Mouse (Mus musculus) c-Kit-negative CD71-positive TER-119-positive erythroid progenitor cells, embryonic 14.5 days (primary cell): Measurements from ENCODE around the gene Dlg2.

Source experiments
- DNase-seq: peaks from one replicate; pipeline ENCODE4 v3.0.0-alpha.2; 2013; ENCODE audit warnings: low read depth, low spot score

The Dlg2 gene

DNA sequence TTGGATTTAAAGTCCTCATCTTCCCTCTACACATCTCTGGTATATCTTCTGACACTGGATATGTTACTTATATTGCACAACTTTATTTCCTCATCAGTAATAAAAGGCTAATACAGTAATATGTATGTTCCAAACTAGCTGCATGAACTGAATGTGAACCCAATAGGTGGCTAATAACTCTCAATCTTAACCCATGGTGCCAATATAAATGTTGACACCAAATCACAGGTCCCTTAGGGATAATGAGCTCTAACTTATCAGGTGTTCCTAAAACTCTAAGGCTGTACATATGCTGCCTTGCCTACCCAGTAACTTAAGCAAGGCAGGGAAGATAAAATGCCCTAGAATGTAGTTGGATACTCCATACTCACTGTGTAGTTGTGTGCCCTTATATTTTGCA, 1894.0 kb downstream of the Dlg2 start:
- no peak for DNase-seq

DNA sequence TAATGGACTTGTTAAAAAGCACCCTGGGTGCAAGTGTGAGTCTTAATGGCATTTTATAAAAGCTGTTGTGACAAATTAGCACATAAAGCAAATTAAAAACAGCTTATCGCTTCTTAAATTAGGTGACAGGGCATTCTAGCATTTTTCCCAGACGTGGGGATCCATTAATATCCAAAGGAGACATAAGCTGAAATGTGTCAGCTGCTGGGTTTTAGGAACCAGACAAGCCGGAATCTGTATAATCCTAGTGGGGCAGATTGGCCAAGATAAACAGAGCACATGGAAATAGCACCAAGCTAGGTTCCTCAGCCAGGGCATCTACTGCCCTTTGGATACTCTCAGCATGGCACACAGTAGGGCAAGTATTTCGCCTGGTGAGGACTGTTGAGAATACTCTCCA, 1895.2 kb downstream of the Dlg2 start:
- DNase-seq: no peak

DNA sequence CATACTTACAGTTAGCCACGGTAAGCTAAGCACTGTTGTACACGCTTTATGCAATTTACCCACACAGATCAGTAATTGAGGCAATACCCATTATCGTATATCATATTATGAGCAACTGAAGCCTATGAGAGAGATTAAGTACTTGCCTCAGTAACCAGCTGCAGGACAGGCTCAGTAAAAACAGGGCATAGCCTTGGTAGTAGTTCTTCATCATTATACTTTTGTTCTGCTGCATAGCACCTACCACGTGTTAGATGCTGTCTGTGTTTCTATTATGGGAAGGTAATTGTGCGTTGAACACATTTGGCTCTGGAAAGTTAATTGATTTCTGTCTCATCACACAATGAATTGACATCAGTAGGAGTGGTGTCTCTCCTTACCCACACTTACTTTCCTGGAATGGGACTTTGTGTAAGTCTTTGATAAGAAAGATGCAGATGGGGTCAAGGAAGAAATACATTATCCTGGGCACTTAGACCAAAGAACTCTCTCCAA, 1897.4 kb downstream of the Dlg2 start:
- no peak for DNase-seq

DNA sequence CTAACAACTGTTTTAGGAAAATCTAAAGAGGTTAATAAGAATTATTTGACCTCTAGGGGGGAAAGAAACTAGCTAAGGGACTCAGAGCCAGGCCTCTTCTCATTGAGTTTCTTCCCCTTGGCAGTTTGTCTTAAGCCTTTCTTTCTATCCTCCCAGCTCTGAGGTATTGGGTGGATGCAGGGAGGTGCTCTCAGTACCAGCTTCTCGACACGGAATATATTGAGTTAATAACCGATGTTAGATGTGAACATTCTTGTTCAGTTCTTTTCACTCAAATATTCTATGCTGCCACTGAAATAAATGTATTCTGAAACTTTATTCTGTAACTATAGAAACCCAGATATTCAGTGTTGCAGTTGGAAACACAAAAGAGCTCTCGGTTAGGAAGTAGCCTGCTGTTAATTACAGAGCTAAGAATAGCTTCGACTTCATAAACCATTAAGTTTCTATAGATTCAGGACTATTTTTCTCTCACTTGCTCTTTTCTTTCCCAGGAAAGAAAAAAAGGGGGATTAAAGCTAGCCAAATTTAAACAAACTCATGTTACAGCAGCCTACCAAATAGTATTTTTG, 1907.5 kb downstream of the Dlg2 start:
- DNase-seq: no peak

DNA sequence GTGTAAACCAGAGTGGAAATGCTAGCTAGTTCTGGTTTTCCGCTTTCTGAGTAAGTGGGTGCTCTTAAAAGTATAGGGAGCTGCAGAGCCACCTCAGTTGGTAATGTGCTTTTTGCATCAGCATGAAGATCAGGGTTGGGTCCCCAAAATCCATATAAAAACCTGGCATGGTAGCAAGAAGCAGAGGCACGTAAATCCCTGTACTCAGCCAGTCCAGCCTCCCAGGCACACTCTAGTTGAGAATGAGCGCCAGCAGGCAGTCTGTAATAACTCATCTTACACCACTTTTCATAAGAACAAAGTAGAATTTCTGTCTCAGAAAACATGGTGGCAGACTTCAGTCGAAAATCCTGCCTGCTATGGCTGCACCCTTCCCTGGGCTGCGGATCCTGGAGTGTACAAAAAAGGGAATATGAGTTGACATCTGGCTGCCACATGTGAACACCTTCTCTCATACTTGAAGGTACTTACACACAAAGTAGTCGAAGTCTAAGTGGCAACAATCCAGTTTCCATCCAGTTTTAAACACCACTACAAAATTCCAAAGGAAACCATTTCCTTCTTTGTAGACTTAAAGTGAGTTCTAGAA, 1915.7 kb downstream of the Dlg2 start:
- no peak for DNase-seq

DNA sequence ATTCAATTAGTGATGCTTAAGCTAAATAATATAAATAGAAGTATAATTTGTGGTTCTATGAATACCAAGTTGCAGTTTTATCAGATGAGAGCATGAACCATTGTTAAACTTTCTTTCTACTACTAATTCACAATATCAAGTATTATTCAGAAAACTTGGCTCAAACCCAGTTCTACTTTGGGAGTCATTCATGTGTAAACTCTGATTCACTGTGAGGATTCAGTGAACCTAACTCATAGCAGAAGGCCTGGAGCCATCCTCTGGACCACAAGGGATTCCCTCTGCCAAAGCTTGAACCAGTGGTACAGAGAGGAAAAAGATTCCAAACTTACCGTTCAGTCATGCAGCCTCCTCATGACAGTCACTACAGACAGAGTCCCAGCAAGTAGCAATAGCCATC, 1920.3 kb downstream of the Dlg2 start:
- no peak for DNase-seq

DNA sequence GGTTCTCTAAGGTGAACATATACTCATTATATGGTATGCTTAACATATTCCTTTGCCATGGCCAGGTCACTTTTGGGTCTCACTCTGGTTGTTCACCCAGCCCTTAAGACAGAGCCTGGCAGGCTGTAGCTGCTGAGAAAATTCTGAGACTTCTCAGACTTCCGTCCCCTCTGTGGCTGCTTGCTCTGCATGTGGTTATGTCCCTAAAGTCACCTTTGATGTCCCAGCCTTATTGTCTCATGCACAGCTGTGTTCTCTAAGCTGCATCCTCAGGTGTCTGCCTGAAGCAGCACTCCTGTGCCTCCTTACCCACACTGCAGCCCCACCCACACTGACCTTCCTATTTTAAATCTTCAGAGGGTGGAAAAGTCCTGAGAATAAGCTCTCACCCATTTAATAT, 1922.4 kb downstream of the Dlg2 start:
- DNase-seq: no peak

DNA sequence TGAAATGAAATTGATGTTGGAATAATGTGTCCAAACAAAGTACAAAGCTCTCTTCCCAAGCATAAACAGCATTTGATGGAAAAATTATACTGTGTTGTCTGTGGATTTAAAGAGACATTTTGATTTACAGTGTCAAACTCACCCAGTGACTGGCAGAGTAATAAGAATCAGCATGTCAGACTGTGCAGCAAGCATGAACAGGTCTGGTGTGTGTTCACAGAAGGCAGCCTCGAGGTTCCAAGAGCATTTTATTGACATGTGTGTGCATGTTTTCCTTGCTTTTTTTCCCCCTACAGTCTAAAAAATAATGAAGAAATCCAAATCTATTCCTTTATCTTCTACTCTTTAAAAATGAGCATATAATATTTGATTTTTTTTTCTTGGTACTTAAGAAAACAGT, 1924.1 kb downstream of the Dlg2 start:
- DNase-seq: no peak

DNA sequence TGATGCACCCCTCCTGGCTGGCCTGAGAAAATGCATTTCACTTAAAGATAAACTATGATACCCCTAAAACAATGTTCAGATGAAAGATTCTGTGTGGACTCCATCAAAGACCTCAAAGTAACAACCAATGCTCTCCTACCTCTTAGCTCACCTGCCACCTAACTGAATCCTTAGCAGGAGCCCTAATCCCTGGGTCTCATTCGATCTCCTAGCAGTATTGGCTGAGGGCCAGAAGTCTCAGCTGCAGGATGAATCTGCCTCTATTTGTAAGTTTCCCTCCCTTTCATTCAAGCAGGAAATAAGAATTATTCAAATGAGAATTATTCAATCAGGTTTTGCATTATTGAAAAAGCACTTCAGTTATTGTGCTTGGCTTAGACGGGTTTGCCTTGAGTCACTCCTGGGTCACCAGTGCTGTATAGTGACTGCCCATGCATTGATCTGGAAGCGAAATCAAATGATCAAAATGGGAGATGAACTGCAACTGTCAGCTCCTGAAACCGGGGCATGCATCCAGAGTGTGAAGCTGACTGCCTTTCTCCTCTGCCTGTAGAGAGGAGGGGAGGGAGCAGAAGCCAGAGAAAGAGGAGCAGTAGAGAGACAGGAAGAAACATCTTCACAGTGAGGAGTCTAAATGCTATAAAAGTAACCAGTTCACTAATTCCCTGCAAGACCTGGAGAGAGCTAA, 1924.7 kb downstream of the Dlg2 start:
- DNase-seq: no peak

DNA sequence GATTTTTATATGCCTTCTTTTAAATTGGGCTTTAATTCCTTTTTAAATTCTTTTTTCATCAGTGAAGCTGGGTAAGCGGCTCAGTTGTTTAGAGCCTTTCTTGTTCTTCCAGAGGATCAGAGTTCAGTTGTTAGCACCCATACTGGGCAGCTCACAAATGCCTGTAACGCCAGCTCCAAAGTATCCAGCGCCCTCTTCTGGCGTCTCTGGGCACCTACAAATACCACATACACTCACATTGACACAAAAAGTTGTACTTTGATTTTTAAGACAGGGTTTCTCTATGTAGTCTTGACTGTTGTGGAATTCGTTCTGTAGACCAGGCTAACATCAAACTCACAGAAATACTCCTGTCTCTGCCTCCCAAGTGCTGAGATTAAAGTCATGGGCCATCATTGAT, 1932.0 kb downstream of the Dlg2 start:
- DNase-seq: no peak

DNA sequence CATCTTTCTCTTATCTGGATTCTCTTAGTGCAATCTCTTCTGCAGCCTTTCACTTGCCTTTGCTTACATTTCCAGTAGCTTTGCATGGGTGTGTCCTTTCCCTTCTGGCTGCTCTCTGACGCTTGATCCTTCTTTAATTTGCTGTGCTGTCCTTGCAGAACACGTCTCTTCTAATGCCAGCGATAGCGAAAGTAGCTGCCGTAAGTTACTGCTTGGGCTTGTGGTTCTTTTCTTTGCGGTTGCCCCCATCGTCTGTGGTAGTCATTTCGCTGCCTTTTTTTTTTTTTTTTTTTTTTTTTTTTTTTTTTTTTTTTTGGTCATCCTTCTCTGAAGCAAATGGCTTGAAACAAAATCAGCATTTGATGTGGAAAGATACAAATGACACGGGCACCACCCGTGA, 1944.0 kb downstream of the Dlg2 start:
- DNase-seq: no peak

DNA sequence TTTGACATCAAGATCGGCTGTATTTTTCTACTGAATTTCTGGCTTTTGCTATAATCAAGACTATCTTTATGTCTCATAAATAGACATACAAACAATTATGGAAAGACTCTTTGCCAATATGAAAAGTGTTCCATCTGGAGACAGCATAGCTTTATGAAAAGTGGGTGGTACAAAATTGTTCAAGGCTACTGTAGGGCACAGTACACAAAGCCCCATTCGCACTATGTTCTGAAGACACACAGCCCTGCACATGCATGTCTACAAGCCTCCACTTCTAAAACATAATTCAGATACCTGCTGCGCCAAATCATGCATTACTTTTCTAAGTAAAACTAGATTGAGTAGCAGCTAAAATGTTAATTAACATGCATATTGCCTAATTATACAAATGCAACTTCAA, 1946.5 kb downstream of the Dlg2 start:
- DNase-seq: no peak

DNA sequence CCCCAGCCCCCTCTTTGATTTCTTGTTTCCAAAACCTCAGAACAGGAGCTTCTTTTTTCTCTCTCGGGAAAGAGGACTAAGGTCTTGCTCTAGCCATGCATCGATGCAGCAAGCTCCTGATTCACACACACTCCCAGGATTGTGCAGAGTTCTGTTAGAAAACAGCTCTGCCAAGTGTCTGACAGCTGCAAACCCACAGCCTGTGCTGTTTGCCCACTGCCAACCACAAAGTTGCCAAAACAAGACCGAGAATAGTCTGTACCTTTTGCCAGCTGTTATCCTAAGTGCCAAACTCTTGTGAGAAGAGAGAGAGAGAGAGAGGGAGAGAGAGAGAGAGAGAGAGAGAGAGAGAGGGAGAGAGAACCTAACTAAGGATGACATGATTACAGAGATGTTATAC, 1948.2 kb downstream of the Dlg2 start:
- DNase-seq: no peak

DNA sequence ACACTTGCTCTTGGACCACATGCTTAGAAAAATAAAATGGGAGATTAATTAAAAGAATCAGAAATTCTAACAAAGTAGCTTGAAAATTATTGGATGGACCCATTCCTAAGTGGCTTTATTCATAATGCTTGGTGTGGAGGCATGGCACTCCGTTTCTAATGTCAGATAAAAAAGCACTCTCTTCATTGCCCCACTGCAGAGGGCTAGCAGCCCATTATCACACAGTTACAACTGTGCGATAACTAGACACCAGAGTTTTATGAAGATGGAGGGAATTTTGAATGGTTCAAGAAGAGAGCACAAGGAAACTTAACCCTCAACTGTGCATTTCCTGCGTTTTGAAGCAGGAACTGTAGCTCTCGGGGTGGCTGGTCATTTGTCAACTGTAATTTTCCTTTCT, 1950.8 kb downstream of the Dlg2 start:
- no peak for DNase-seq

DNA sequence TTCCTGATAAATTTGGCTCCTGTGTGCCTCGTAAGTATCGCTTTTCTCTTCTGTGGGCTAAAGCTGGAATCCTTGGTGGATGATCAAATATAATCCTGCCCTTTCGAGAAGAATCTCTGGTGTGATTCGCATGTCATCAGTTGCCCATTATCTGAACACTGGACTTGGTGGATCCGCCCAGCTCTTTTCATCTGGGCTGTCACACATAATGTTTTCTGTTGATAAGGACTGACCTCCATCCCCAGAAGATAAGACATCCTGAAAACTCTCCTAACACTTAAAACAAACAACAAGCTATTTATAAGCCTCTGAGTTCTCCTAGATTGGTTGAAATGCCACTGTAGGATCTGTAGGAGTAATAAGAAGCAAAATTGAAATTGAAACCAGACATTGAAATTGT, 1952.2 kb downstream of the Dlg2 start:
- no peak for DNase-seq

DNA sequence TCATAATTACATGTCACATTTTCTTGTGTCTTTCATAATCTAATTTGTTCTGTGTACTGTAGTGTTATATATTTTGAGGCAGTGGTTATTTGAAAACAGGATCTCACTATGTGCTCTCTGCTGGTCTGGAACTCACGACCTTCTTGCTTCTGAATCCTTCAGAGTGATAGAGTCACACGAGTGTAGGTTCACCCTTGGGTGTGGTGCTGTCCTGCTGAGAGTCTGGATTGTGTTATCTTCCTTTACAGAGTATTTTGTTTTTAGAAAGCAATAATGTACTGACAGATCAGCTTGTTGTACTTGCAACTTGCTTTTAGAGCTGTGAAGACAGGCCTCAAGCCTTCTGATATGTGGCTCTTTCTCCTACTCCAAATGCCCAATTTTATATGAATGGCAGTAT, 1953.8 kb downstream of the Dlg2 start:
- DNase-seq: no peak

DNA sequence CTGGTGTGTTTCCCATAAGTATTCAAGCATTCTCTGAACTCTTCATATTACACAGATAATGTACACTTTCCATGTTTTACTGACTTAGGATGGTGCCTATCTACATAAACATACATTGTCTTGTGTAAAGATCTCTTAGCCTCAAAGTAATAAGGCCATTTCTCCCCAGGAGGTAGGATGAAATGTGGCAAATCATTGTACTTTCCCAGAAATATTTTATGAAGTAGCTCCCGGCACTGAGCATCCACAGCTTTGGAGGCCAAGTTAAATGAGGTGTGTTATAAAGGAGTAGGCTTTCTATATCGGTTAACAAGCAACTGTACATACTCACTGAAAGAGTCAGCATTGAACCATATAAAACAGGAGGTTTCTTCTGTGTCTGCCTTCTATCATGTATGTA, 1960.7 kb downstream of the Dlg2 start:
- no peak for DNase-seq

DNA sequence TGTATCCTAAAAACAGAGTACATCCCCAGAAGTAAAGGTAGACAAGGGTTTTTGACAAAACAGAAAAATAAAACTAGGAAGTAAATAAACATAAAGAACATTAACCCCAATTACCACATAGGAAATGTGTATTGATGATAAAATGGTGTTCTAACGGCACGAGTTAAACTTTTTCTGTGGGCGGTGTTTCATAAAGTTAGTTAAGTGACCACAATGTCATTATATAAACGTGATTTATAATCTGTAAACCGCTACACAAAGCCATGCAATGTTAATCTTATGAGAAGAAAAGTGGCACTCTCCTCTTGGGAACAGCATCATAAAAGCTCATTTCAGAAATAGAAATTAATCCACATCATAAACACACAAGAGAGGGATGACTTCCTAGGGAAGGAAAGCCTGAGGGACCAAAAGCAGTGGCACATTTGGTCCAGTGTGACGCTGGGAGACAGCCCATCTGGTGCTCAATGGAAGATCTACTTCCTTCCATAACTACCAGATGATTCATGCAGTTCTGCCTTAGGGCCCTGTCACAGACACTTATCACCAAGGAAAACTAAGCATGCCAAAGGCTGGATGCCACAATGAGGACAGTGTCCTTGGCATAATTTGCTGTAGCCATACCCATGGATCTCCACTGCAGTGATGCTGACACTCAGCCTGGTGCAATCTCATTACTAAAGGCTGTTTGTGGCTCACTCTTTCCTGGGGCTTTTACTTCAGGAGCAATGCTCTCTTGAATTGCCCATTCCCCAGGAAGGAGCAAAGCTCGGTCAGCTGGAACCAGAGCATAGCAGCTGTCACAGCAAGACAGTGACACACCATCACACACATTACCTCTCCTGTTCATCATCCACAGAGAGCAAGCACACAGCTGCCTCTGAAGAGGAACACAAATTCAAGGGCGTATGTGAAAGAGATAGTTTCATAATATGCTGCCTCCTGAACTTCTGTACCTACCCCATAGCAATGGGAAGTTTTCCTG, 1963.3 kb downstream of the Dlg2 start:
- DNase-seq: no peak

DNA sequence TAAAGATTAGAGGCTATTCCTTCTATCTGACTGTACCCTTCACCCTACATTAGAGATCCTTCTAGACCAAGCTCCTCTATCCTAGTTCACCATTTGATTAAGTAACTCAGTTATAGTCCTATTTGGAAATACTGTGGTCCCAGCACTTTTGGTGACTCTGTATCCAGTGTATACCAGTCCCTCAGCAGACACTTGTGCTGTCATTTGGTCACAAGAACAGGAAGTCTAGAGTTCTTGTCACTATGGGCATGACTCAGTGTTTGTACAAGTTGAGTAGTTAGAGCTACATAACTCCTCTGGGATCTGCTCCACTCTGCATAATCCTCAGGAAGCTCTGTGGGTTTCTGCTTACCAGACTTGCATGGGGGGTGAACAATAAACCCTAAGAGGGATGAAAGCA, 1965.1 kb downstream of the Dlg2 start:
- no peak for DNase-seq

DNA sequence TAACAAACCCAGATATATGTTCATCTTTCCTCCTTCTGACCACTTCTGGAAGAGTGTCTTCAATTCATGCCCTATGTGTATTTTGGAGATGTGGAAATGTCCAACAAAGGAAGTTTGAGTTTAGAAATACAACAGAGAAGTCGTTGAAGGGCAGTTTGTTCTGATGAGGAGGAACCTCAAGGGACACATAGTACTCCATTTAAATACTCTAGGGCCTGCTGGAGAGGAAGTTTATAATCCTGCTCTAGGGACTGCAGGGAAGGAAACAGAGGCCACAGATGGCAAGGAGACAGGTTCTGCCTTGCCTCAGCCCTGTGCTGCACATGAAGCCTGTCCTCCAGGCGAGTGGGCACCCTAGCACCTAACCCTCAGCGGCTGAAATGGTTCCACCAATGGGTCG, 1965.6 kb downstream of the Dlg2 start:
- DNase-seq: no peak

DNA sequence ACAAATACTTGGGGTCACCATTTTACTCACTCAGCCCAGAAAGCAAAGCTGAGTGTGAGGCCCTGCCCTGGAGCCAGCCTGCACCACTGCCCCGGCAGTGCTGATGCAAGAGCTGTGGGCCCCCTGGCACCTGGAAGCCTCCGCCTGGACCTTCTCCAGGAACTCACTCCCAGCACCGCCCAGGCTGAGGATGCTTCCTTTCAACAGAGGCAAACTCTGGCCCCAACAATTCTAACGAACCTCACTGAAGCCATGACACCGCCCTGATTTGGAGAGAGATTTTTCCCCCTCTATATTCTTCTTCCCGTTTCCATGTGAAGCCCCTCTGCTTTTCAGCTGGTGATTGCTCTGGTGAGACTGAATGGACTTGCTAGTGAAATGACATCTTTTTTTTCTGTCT, 1971.5 kb downstream of the Dlg2 start:
- no peak for DNase-seq
